Mouse (Mus musculus): ENCODE measurements around the gene Coq5. TPM values are rescaled to one million over a fixed set of nuclear protein-coding genes. Genes with fewer than 3 reads are reported as not detected.

The Coq5 gene
- polyA plus RNA-seq, 1 experiment from 2014 or later, result 57.6 TPM

GRCm38 (mm10) chr5:115262502-115263291 is 16.8 kb upstream of the Coq5 start:
- DNase-seq (ENCODE audit: low spot score), result no peak
- Histone ChIP-seq H3K27me3 (replicated peaks; ENCODE audit: control insufficient read depth, insufficient read depth, low read length) (no peaks in the 10 kb centered on the region), H3K9me3 (ENCODE audit: control insufficient read depth, low read length) (no peaks in the 10 kb centered on the region), H3K36me3 (ENCODE audit: control insufficient read depth, insufficient read depth, low read length) (peaks cover 55% of the 10 kb centered on the region), H3K27ac (ENCODE audit: low read depth) (no peak overlapping the region), H3K4me3 (ENCODE audit: low read depth, low read length) (no peak overlapping the region), H3K4me2 (ENCODE audit: low read length) (no peak overlapping the region), H3K4me1 (replicated peaks; ENCODE audit: control insufficient read depth, insufficient read depth, low read length) (no peaks in the 10 kb centered on the region), H3K9ac (ENCODE audit: low read length) (no peak overlapping the region)
- ATAC-seq (replicated peaks; ENCODE audit: low FRiP score, low TSS enrichment, low read depth), result no peak
- 87% methylated on average over 14 of the region's 14 CpGs for WGBS

DNA sequence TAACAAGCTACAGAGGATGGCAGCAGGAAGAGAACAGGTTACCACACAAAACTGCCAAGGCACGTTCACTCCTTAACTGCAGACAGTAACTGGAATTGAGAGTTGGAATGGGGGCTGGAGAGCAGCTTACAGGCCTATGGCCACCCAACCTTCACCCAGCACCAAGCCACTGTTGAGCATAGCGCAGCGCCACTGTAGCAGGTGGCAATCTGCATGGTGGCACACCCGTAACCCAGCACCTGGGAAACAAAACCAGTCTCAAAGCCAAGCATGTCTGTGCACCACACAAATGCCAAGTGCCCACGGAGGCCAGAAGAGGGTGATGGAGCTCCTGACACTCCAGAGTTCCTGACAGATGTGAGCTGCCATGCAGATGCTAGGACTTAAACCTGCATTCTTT is 13.1 kb upstream of the Coq5 start:
- no peak overlapping the region for H3K27ac ChIP-seq (ENCODE audit: low read depth)
- H3K27me3 ChIP-seq (replicated peaks; ENCODE audit: control insufficient read depth, insufficient read depth, low read length), result no peaks in the 10 kb centered on the region
- H3K9ac ChIP-seq (ENCODE audit: low read length), result no peak overlapping the region
- no peak overlapping the region for H3K4me3 ChIP-seq (ENCODE audit: low read depth, low read length)
- H3K4me1 ChIP-seq (replicated peaks; ENCODE audit: control insufficient read depth, insufficient read depth, low read length), result peaks cover 29% of the 10 kb centered on the region
- DNase-seq (ENCODE audit: low spot score), result no peak
- peaks cover 38% of the 10 kb centered on the region for H3K36me3 ChIP-seq (ENCODE audit: control insufficient read depth, insufficient read depth, low read length)
- no peaks in the 10 kb centered on the region for H3K9me3 ChIP-seq (ENCODE audit: control insufficient read depth, low read length)
- no peak for ATAC-seq (replicated peaks; ENCODE audit: low FRiP score, low TSS enrichment, low read depth)
- 94% methylated on average over 5 of the region's 5 CpGs for WGBS
- no peak overlapping the region for H3K4me2 ChIP-seq (ENCODE audit: low read length)

- Histone ChIP-seq H3K4me3 (ENCODE audit: low read depth, low read length) (no peak overlapping the region), H3K4me2 (ENCODE audit: low read length) (no peak overlapping the region), H3K4me1 (replicated peaks; ENCODE audit: control insufficient read depth, insufficient read depth, low read length) (peaks cover 30% of the 10 kb centered on the region), H3K9ac (ENCODE audit: low read length) (no peak overlapping the region), H3K36me3 (ENCODE audit: control insufficient read depth, insufficient read depth, low read length) (peaks cover 38% of the 10 kb centered on the region), H3K9me3 (ENCODE audit: control insufficient read depth, low read length) (no peaks in the 10 kb centered on the region), H3K27ac (ENCODE audit: low read depth) (no peak overlapping the region), H3K27me3 (replicated peaks; ENCODE audit: control insufficient read depth, insufficient read depth, low read length) (no peaks in the 10 kb centered on the region)
- DNase-seq (ENCODE audit: low spot score) (no peak), ATAC-seq (replicated peaks; ENCODE audit: low FRiP score, low TSS enrichment, low read depth) (no peak)
- WGBS, result 81% methylated on average over 8 of the region's 8 CpGs
Measured at GRCm38 (mm10) chr5:115266787-115267468, 12.5 kb upstream of the Coq5 start.

DNA sequence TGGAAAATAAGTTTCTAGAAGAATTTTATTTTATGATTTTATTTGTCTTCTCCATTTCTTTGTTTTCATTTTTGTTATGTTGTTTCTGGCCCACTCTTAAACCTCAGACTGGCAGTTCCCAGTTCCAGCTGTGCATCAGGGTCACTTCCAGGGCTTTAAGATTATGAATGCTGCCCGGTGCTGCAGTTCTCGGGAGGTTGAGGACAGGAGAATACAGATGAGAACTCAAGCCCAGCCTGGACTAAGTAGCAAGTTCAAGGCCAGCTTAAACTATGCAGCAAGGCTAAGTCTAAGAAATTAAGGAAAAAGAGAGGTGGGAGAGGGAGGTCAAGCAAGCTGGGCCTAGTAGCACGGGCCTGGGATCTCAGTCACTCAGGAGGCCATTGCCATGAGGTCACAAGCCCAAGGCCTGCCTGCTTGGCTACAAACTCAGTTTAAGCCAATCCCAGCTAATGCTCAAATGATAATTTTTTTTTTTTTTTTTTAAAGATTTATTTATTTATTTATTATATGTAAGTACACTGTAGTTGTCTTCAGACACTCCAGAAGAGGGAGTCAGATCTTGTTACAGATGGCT is 11.9 kb upstream of the Coq5 start:
- Histone ChIP-seq H3K9me3 (ENCODE audit: control insufficient read depth, low read length) (no peaks in the 10 kb centered on the region), H3K27ac (ENCODE audit: low read depth) (no peak overlapping the region), H3K9ac (ENCODE audit: low read length) (no peak overlapping the region), H3K4me2 (ENCODE audit: low read length) (no peak overlapping the region), H3K36me3 (ENCODE audit: control insufficient read depth, insufficient read depth, low read length) (peaks cover 38% of the 10 kb centered on the region), H3K4me3 (ENCODE audit: low read depth, low read length) (no peak overlapping the region), H3K27me3 (replicated peaks; ENCODE audit: control insufficient read depth, insufficient read depth, low read length) (no peaks in the 10 kb centered on the region), H3K4me1 (replicated peaks; ENCODE audit: control insufficient read depth, insufficient read depth, low read length) (peaks cover 30% of the 10 kb centered on the region)
- no peak for ATAC-seq (replicated peaks; ENCODE audit: low FRiP score, low TSS enrichment, low read depth)
- no peak for DNase-seq (ENCODE audit: low spot score)
- WGBS, result 87% methylated on average over 3 of the region's 3 CpGs

DNA sequence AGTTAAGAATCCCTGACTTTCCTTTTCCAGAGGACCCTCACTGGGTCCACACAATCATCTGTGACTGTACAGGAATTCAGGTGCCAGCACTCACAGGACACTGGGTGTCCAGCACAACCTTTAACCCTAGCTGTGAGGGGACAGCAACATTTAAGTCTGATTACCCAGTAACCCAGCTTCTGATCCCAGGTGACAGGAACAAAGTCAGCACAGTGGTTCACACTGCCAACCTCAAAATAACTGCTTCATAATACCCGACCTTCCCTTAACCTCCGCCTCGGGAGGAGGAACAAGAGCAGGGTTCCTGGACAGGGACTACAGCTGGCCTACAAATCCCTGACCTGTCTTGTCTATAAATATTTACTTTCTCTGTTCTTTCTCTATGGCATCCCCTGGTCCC is 11.2 kb upstream of the Coq5 start:
- Histone ChIP-seq H3K4me1 (replicated peaks; ENCODE audit: control insufficient read depth, insufficient read depth, low read length) (peaks cover 34% of the 10 kb centered on the region), H3K27ac (ENCODE audit: low read depth) (no peak overlapping the region)
- WGBS, result 36% methylated on average over 3 of the region's 3 CpGs

DNA sequence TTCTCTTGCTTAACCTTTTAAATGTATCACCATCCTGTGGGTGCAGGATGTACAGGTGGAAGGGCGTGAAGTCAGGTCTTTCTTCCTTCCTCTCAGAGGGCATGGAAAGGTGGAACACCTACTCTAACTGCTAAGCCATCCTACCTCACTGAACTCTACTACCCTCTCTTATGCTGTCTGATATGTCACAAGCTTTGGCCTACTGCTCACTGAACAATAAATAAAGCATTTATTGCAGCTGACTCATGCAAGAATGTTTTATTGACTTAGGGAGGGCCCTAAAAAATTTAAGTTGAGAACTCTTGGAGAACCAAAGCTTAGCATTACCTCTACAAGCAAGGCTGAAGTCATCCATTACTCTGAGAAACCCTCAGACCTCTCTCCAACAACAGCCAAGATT is 9.5 kb upstream of the Coq5 start:
- H3K36me3 ChIP-seq (ENCODE audit: control insufficient read depth, insufficient read depth, low read length), result peaks cover 31% of the 10 kb centered on the region
- 0 out of 2 replicates have a peak overlapping the region, but pooled peaks have one; percentile 97 for H3K4me3 ChIP-seq (ENCODE audit: low read depth, low read length)
- no peak overlapping the region for H3K9ac ChIP-seq (ENCODE audit: low read length)
- WGBS, result 88% methylated on average over 1 of the region's 1 CpGs
- no peak for DNase-seq (ENCODE audit: low spot score)
- H3K27ac ChIP-seq (ENCODE audit: low read depth), result no peak overlapping the region
- ATAC-seq (replicated peaks; ENCODE audit: low FRiP score, low TSS enrichment, low read depth), result no peak
- no peaks in the 10 kb centered on the region for H3K27me3 ChIP-seq (replicated peaks; ENCODE audit: control insufficient read depth, insufficient read depth, low read length)
- H3K4me1 ChIP-seq (replicated peaks; ENCODE audit: control insufficient read depth, insufficient read depth, low read length), result peaks cover 35% of the 10 kb centered on the region
- H3K9me3 ChIP-seq (ENCODE audit: control insufficient read depth, low read length), result no peaks in the 10 kb centered on the region
- H3K4me2 ChIP-seq (ENCODE audit: low read length), result peak overlapping the region; percentile 91

More for the DNA sequence above, 11.2 kb upstream of the Coq5 start:
- DNase-seq (ENCODE audit: low spot score) (no peak), ATAC-seq (replicated peaks; ENCODE audit: low FRiP score, low TSS enrichment, low read depth) (no peak)
- H3K4me3 ChIP-seq (ENCODE audit: low read depth, low read length), result no peak overlapping the region
- no peaks in the 10 kb centered on the region for H3K9me3 ChIP-seq (ENCODE audit: control insufficient read depth, low read length)
- no peak overlapping the region for H3K4me2 ChIP-seq (ENCODE audit: low read length)
- no peaks in the 10 kb centered on the region for H3K27me3 ChIP-seq (replicated peaks; ENCODE audit: control insufficient read depth, insufficient read depth, low read length)
- H3K9ac ChIP-seq (ENCODE audit: low read length), result no peak overlapping the region
- peaks cover 32% of the 10 kb centered on the region for H3K36me3 ChIP-seq (ENCODE audit: control insufficient read depth, insufficient read depth, low read length)

- peak overlapping the region; percentile 95 for H3K9ac ChIP-seq (ENCODE audit: low read length)
- no peak for DNase-seq (ENCODE audit: low spot score)
- peaks cover 35% of the 10 kb centered on the region for H3K4me1 ChIP-seq (replicated peaks; ENCODE audit: control insufficient read depth, insufficient read depth, low read length)
- ATAC-seq (replicated peaks; ENCODE audit: low FRiP score, low TSS enrichment, low read depth), result peak; percentile 61
- peak overlapping the region; percentile 91 for H3K4me2 ChIP-seq (ENCODE audit: low read length)
- H3K9me3 ChIP-seq (ENCODE audit: control insufficient read depth, low read length), result no peaks in the 10 kb centered on the region
- under 1% methylated on average over 62 of the region's 77 CpGs for WGBS
- peak overlapping the region; percentile 97 for H3K4me3 ChIP-seq (ENCODE audit: low read depth, low read length)
- H3K27ac ChIP-seq (ENCODE audit: low read depth), result peak overlapping the region; percentile 69; the same call in 1 of the 2 replicates
- peaks cover 21% of the 10 kb centered on the region for H3K36me3 ChIP-seq (ENCODE audit: control insufficient read depth, insufficient read depth, low read length)
- no peaks in the 10 kb centered on the region for H3K27me3 ChIP-seq (replicated peaks; ENCODE audit: control insufficient read depth, insufficient read depth, low read length)
Measured at GRCm38 (mm10) chr5:115271931-115272811, 7.3 kb upstream of the Coq5 start.

All from intestine, embryonic 14.5 days (tissue).